Mouse (Mus musculus): ENCODE results near the gene Cdkn2a. TPM values are rescaled to one million over a fixed set of nuclear protein-coding genes. Genes with fewer than 3 reads are reported as not detected.

Cdkn2a gene
- polyA plus RNA-seq, 1 experiment: 0.17 TPM

GRCm38 (mm10) chr4:89272101-89272718 lies 22.2 kb downstream of the Cdkn2a start:
- no peak overlapping the region for H3K27ac ChIP-seq (ENCODE audit: insufficient read depth, low read length)
- no peak for TF ChIP-seq POLR2A (IDR thresholded peaks at IDR 0.05; ENCODE audit: extremely low read depth, insufficient read depth, low read length)
- TF ChIP-seq CTCF (IDR thresholded peaks at IDR 0.05; ENCODE audit: extremely low read depth, insufficient read depth, low read length): no peak
- no peak overlapping the region for H3K4me3 ChIP-seq (ENCODE audit: insufficient read depth, low read length)
- no peaks in the 10 kb centered on the region for H3K4me1 ChIP-seq (ENCODE audit: control insufficient read depth, insufficient read depth, low read length)

- no peak for TF ChIP-seq CTCF (IDR thresholded peaks at IDR 0.05; ENCODE audit: extremely low read depth, insufficient read depth, low read length)
- Histone ChIP-seq H3K4me3 (ENCODE audit: insufficient read depth, low read length) (no peak overlapping the region), H3K27ac (ENCODE audit: insufficient read depth, low read length) (no peak overlapping the region), H3K4me1 (ENCODE audit: control insufficient read depth, insufficient read depth, low read length) (no peaks in the 10 kb centered on the region)
Measured at GRCm38 (mm10) chr4:89257768-89258167, 36.7 kb downstream of the Cdkn2a start.

GRCm38 (mm10) chr4:89234446-89234845 lies 60.0 kb downstream of the Cdkn2a start:
- no peak overlapping the region for H3K27ac ChIP-seq (ENCODE audit: insufficient read depth, low read length)
- H3K4me1 ChIP-seq (ENCODE audit: control insufficient read depth, insufficient read depth, low read length): no peaks in the 10 kb centered on the region
- no peak overlapping the region for H3K4me3 ChIP-seq (ENCODE audit: insufficient read depth, low read length)
- TF ChIP-seq POLR2A (IDR thresholded peaks at IDR 0.05; ENCODE audit: extremely low read depth, insufficient read depth, low read length): no peak
- TF ChIP-seq CTCF (IDR thresholded peaks at IDR 0.05; ENCODE audit: extremely low read depth, insufficient read depth, low read length): no peak

Other genes starting within 250 kb of the Cdkn2a start
- 6.5 and 6.7 TPM in 2 replicates for gene Mtap, start 157.5 kb downstream of the Cdkn2a start, polyA plus RNA-seq (2012; rRNA removed)
- gene Cdkn2b, start 16.4 kb upstream of the Cdkn2a start, polyA plus RNA-seq (2012; rRNA removed): 1.2 and 1.6 TPM in 2 replicates